ENCODE assay signal across 9 mouse cellular contexts in genomic region chr7:80457241-80457640, GRCm38 (mm10). TPM values are rescaled to one million over a fixed set of nuclear protein-coding genes. Genes with fewer than 3 reads are reported as not detected.
DNase-seq lines count a peak whose midpoint lies in the region; ATAC-seq and TF ChIP-seq lines count a peak whose summit lies in the region.
"Had no signal": no experiment of that assay in that cellular context is flagged by ENCODE, and none has a peak within 500 bp of the region (broad histone marks: within the 10 kb centered on the region; RNA-seq: fewer than 3 reads in every experiment).

No protein-coding gene starts in this region.

- 49% methylated on average over 6 of the region's 6 CpGs for WGBS in kidney, embryonic 15.5 days
- WGBS in embryonic facial prominence, embryonic 14.5 days = 60% methylated on average over 6 of the region's 6 CpGs
- WGBS in forebrain, postnatal 0 days = 79% methylated on average over 6 of the region's 6 CpGs

- peaks cover 70% of the 10 kb centered on the region for H3K36me3 ChIP-seq in kidney, embryonic 15.5 days
- H3K36me3 ChIP-seq in embryonic facial prominence, embryonic 14.5 days (ENCODE audit: control insufficient read depth, insufficient read depth, low read length) = peaks cover 37% of the 10 kb centered on the region
- H3K36me3 ChIP-seq in forebrain, postnatal 0 days (ENCODE audit: insufficient read depth) = 0 out of 2 replicates have a peak, but pooled peaks cover 12% of the 10 kb centered on the region

- no peak overlapping the region for H3K9ac ChIP-seq in kidney, embryonic 15.5 days
- H3K9ac ChIP-seq in embryonic facial prominence, embryonic 14.5 days (ENCODE audit: low read depth, low read length) = no peak overlapping the region
- no peak overlapping the region for H3K9ac ChIP-seq in forebrain, postnatal 0 days
- H3K9ac ChIP-seq: embryonic facial prominence, embryonic 12.5 days had no signal

- DNase-seq in kidney, postnatal 14 days = no peak
- no peak for DNase-seq in embryonic facial prominence, embryonic 14.5 days (ENCODE audit: low spot score)
- peak; percentile 61 to 69 for DNase-seq in heart, postnatal 36 days
- peak; percentile 43 to 48 for DNase-seq in monocyte, adult 2 months (ENCODE audit: low read depth in 1 of 2, low spot score in 2 of 2)
- DNase-seq in T-cell, adult 2 months (ENCODE audit: low spot score) = no peak
- no peak for DNase-seq in forebrain, postnatal 0 days
- DNase-seq in thymus, postnatal 0 days (ENCODE audit: low spot score) = no peak

- intact Hi-C loops in heart, postnatal 36 days (cut with DNase I) = no loop called here

- TF ChIP-seq CTCF in forebrain, postnatal 0 days (IDR thresholded peaks at IDR 0.05; ENCODE audit: low read depth) = no peak

- H3K27ac ChIP-seq in kidney, embryonic 15.5 days = 0 out of 2 replicates have a peak overlapping the region, but pooled peaks have one; percentile 5
- H3K27ac ChIP-seq in embryonic facial prominence, embryonic 14.5 days (replicated peaks; ENCODE audit: low read depth, low read length) = peak overlapping the region; percentile 59; the same call in 1 of the 2 replicates
- no peak overlapping the region for H3K27ac ChIP-seq in forebrain, postnatal 0 days (ENCODE audit: low read depth, low read length)

- no peaks in the 10 kb centered on the region for H3K27me3 ChIP-seq in kidney, embryonic 15.5 days
- H3K27me3 ChIP-seq in embryonic facial prominence, embryonic 14.5 days (replicated peaks; ENCODE audit: control insufficient read depth, insufficient read depth, low read length) = no peaks in the 10 kb centered on the region
- H3K27me3 ChIP-seq in forebrain, postnatal 0 days (ENCODE audit: insufficient read depth, low read length) = no peaks in the 10 kb centered on the region
- H3K27me3 ChIP-seq: embryonic facial prominence, embryonic 12.5 days had no signal

- H3K9me3 ChIP-seq in kidney, embryonic 15.5 days (replicated peaks) = no peaks in the 10 kb centered on the region
- no peaks in the 10 kb centered on the region for H3K9me3 ChIP-seq in embryonic facial prominence, embryonic 14.5 days (ENCODE audit: control insufficient read depth, low read length)
- no peaks in the 10 kb centered on the region for H3K9me3 ChIP-seq in forebrain, postnatal 0 days (ENCODE audit: low read length)
- H3K9me3 ChIP-seq: embryonic facial prominence, embryonic 12.5 days had no signal

- ATAC-seq in kidney, embryonic 15.5 days (replicated peaks; ENCODE audit: low FRiP score) = no peak
- no peak for ATAC-seq in embryonic facial prominence, embryonic 14.5 days (ENCODE audit: low read depth)
- no peak for ATAC-seq in forebrain, postnatal 0 days

- no peak overlapping the region for H3K4me2 ChIP-seq in kidney, embryonic 15.5 days
- no peak overlapping the region for H3K4me2 ChIP-seq in embryonic facial prominence, embryonic 14.5 days (ENCODE audit: low read depth, low read length)
- no peak overlapping the region for H3K4me2 ChIP-seq in forebrain, postnatal 0 days (ENCODE audit: low read depth)
- H3K4me2 ChIP-seq: embryonic facial prominence, embryonic 12.5 days had no signal

- H3K4me1 ChIP-seq in kidney, embryonic 15.5 days = peaks cover 4% of the 10 kb centered on the region; the same call in 1 of the 2 replicates
- peaks cover 11% of the 10 kb centered on the region for H3K4me1 ChIP-seq in embryonic facial prominence, embryonic 14.5 days (ENCODE audit: control insufficient read depth, insufficient read depth, low read length)
- no peaks in the 10 kb centered on the region for H3K4me1 ChIP-seq in forebrain, postnatal 0 days (ENCODE audit: insufficient read depth)

- H3K4me3 ChIP-seq in kidney, embryonic 15.5 days (replicated peaks) = no peak overlapping the region
- no peak overlapping the region for H3K4me3 ChIP-seq in embryonic facial prominence, embryonic 14.5 days (ENCODE audit: low read depth, low read length)
- no peak overlapping the region for H3K4me3 ChIP-seq in forebrain, postnatal 0 days (ENCODE audit: low read depth, low read length)
- H3K4me3 ChIP-seq: embryonic facial prominence, embryonic 12.5 days had no signal

RNA-seq across cellular contexts. Expression of gene Furin, which starts 52.0 kb away (rescaled TPM):
- polyA plus RNA-seq in kidney, embryonic 15.5 days (2015; fragmentation: Nextera tagmentation; extraction: Ambion mirVana) = 12.9 and 13.5 TPM in 2 replicates
- 17.2 and 18.4 TPM in 2 replicates for polyA plus RNA-seq in embryonic facial prominence, embryonic 14.5 days (2014; fragmentation: Nextera tagmentation; extraction: Ambion mirVana)
- 100 to 1,000 TPM; 111 to 120 TPM for total RNA-seq in heart, postnatal 36 days (2021)
- 16.9 and 21.8 TPM in 2 replicates for total RNA-seq in forebrain, postnatal 0 days (2014; rRNA removed)
- polyA plus RNA-seq in forebrain, postnatal 0 days (2015; fragmentation: Nextera tagmentation; extraction: Ambion mirVana) = 6.8 and 7.7 TPM in 2 replicates
- 6.8 and 9.1 TPM in 2 replicates for polyA plus RNA-seq in thymus, postnatal 0 days (2015; fragmentation: Nextera tagmentation; extraction: Ambion mirVana)

Comparison
In these comparisons a context has a peak if more than half of its experiments do, and no peak if none do; other contexts are left out.
1. DNase-seq: peak in heart, postnatal 36 days (2 of 2) and monocyte, adult 2 months (2 of 2); none in kidney, postnatal 14 days (single experiment), embryonic facial prominence, embryonic 14.5 days (single experiment), T-cell, adult 2 months (single experiment), forebrain, postnatal 0 days (single experiment) and thymus, postnatal 0 days (single experiment).